Mouse (Mus musculus): ENCODE measurements around the gene Txnrd2. TPM values are rescaled to one million over a fixed set of nuclear protein-coding genes. Genes with fewer than 3 reads are reported as not detected.

The Txnrd2 gene
- polyA plus RNA-seq, 1 experiment from 2014 or later: 34.7 TPM

DNA sequence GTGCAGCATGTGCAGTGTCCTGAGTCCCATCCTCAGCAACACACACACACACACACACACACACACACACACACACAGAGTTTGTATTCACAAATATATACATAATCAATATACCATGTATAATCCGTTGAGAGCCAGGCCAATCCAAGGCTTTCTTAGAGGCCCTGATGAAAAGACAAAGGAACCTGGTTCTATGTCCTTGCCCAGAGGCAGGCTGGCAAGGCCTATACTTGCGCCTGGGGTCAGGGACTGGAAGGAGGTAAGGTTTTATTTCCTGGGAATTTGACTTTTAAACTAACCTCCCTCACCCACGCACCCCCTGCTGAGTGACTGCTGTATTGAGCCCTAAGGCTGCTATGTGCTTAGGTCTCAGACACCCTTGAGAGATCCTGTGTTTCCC is 5.6 kb upstream of the Txnrd2 start:
- Histone ChIP-seq H3K4me2 (ENCODE audit: low read length) (no peak overlapping the region), H3K27ac (replicated peaks in 1 of 2; ENCODE audit: control insufficient read depth in 1 of 2, insufficient read depth in 1 of 2, low read depth in 2 of 2, low read length in 2 of 2) (no peak overlapping the region), H3K4me3 (ENCODE audit: control insufficient read depth in 1 of 2, insufficient read depth in 1 of 2, low read depth in 1 of 2, low read length in 2 of 2) (no peak overlapping the region), H3K9me3 (ENCODE audit: control insufficient read depth, low read length) (no peaks in the 10 kb centered on the region), H3K27me3 (ENCODE audit: control insufficient read depth, insufficient read depth, low read length) (no peaks in the 10 kb centered on the region), H3K9ac (ENCODE audit: low read length) (no peak overlapping the region), H3K36me3 (ENCODE audit: control insufficient read depth, insufficient read depth, low read length) (peaks cover 54% of the 10 kb centered on the region), H3K4me1 (ENCODE audit: control insufficient read depth in 2 of 2, insufficient read depth in 2 of 2, low read length in 2 of 2) (peaks cover 15 to 34% of the 10 kb centered on the region in 2 experiments)
- 79% methylated on average over 3 of the region's 3 CpGs for WGBS
- no peak for ATAC-seq (ENCODE audit: insufficient number of reproducible peaks, insufficient read depth, low FRiP score, low read depth)

GRCm38 (mm10) chr16:18423203-18423914 is 2.8 kb upstream of the Txnrd2 start:
- ATAC-seq (ENCODE audit: insufficient number of reproducible peaks, insufficient read depth, low FRiP score, low read depth): no peak
- Histone ChIP-seq H3K27me3 (ENCODE audit: control insufficient read depth, insufficient read depth, low read length) (no peaks in the 10 kb centered on the region), H3K36me3 (ENCODE audit: control insufficient read depth, insufficient read depth, low read length) (peaks cover 49% of the 10 kb centered on the region), H3K27ac (replicated peaks in 1 of 2; ENCODE audit: control insufficient read depth in 1 of 2, insufficient read depth in 1 of 2, low read depth in 2 of 2, low read length in 2 of 2) (peak overlapping the region in 1 of 2 experiments; percentile 0; a peak in 1 of 4 replicates), H3K4me3 (ENCODE audit: control insufficient read depth in 1 of 2, insufficient read depth in 1 of 2, low read depth in 1 of 2, low read length in 2 of 2) (no peak overlapping the region), H3K4me1 (ENCODE audit: control insufficient read depth in 2 of 2, insufficient read depth in 2 of 2, low read length in 2 of 2) (peaks cover 16 to 39% of the 10 kb centered on the region in 2 experiments), H3K4me2 (ENCODE audit: low read length) (peak overlapping the region; percentile 16; the same call in 1 of the 2 replicates), H3K9me3 (ENCODE audit: control insufficient read depth, low read length) (no peaks in the 10 kb centered on the region), H3K9ac (ENCODE audit: low read length) (0 out of 2 replicates have a peak overlapping the region, but pooled peaks have one; percentile 17)
- WGBS: 73% methylated on average over 7 of the region's 7 CpGs

DNA sequence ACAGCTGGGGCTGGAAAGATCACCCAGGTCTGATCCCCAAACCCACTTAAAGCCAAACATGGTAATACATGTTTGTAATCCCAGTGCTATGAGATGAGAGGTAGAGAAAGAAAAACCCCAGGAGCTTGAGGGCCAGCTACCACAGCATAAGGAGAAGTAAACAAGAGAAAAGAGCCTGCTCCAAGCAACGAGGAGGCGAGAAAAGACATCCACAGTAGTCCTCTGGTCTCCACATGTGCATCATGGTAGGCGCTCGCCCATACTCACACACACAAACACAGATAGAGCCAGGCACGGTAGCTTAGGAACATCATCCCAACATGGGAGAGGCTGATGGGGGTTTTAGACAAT is 2.3 kb upstream of the Txnrd2 start:
- WGBS: 86% methylated on average over 5 of the region's 5 CpGs

GRCm38 (mm10) chr16:18424364-18425045 is 1.7 kb upstream of the Txnrd2 start:
- H3K36me3 ChIP-seq (ENCODE audit: control insufficient read depth, insufficient read depth, low read length): peaks cover 41% of the 10 kb centered on the region
- no peak overlapping the region; the same call in 1 of the 2 replicates for H3K9ac ChIP-seq (ENCODE audit: low read length)
- no peak overlapping the region for H3K4me3 ChIP-seq (ENCODE audit: control insufficient read depth in 1 of 2, insufficient read depth in 1 of 2, low read depth in 1 of 2, low read length in 2 of 2)
- no peak for ATAC-seq (ENCODE audit: insufficient number of reproducible peaks, insufficient read depth, low FRiP score, low read depth)
- 76% methylated on average over 11 of the region's 11 CpGs for WGBS
- H3K4me1 ChIP-seq (ENCODE audit: control insufficient read depth in 2 of 2, insufficient read depth in 2 of 2, low read length in 2 of 2): peaks cover 21 to 41% of the 10 kb centered on the region in 2 experiments
- H3K4me2 ChIP-seq (ENCODE audit: low read length): peak overlapping the region; percentile 95
- H3K27ac ChIP-seq (replicated peaks in 1 of 2; ENCODE audit: control insufficient read depth in 1 of 2, insufficient read depth in 1 of 2, low read depth in 2 of 2, low read length in 2 of 2): no peak overlapping the region
- H3K27me3 ChIP-seq (ENCODE audit: control insufficient read depth, insufficient read depth, low read length): no peaks in the 10 kb centered on the region
- H3K9me3 ChIP-seq (ENCODE audit: control insufficient read depth, low read length): no peaks in the 10 kb centered on the region

More for the DNA sequence above, 2.3 kb upstream of the Txnrd2 start:
- Histone ChIP-seq H3K9ac (ENCODE audit: low read length) (peak overlapping the region; percentile 17; the same call in 1 of the 2 replicates), H3K36me3 (ENCODE audit: control insufficient read depth, insufficient read depth, low read length) (peaks cover 45% of the 10 kb centered on the region), H3K4me2 (ENCODE audit: low read length) (peak overlapping the region; percentile 95; the same call in 1 of the 2 replicates), H3K9me3 (ENCODE audit: control insufficient read depth, low read length) (no peaks in the 10 kb centered on the region), H3K4me3 (ENCODE audit: control insufficient read depth in 1 of 2, insufficient read depth in 1 of 2, low read depth in 1 of 2, low read length in 2 of 2) (no peak overlapping the region), H3K27ac (replicated peaks in 1 of 2; ENCODE audit: control insufficient read depth in 1 of 2, insufficient read depth in 1 of 2, low read depth in 2 of 2, low read length in 2 of 2) (0 out of 4 replicates have a peak overlapping the region, but pooled peaks of 1 of the 2 experiments have one; percentile 22), H3K27me3 (ENCODE audit: control insufficient read depth, insufficient read depth, low read length) (no peaks in the 10 kb centered on the region), H3K4me1 (ENCODE audit: control insufficient read depth in 2 of 2, insufficient read depth in 2 of 2, low read length in 2 of 2) (peaks cover 20 to 42% of the 10 kb centered on the region in 2 experiments)
- no peak for ATAC-seq (ENCODE audit: insufficient number of reproducible peaks, insufficient read depth, low FRiP score, low read depth)

GRCm38 (mm10) chr16:18425475-18426214 is 539 bp upstream of the Txnrd2 start:
- no peaks in the 10 kb centered on the region for H3K9me3 ChIP-seq (ENCODE audit: control insufficient read depth, low read length)
- ATAC-seq (ENCODE audit: insufficient number of reproducible peaks, insufficient read depth, low FRiP score, low read depth): 0 out of 2 replicates have a peak, but pooled peaks have one; percentile 6
- peaks cover 21 to 34% of the 10 kb centered on the region in 2 experiments for H3K4me1 ChIP-seq (ENCODE audit: control insufficient read depth in 2 of 2, insufficient read depth in 2 of 2, low read length in 2 of 2)
- H3K9ac ChIP-seq (ENCODE audit: low read length): peak overlapping the region; percentile 92
- peak overlapping the region; percentile 95 for H3K4me2 ChIP-seq (ENCODE audit: low read length)
- 12% methylated on average over 10 of the region's 10 CpGs for WGBS
- peak overlapping the region; percentile 72 to 79 for H3K27ac ChIP-seq (replicated peaks in 1 of 2; ENCODE audit: control insufficient read depth in 1 of 2, insufficient read depth in 1 of 2, low read depth in 2 of 2, low read length in 2 of 2)
- H3K27me3 ChIP-seq (ENCODE audit: control insufficient read depth, insufficient read depth, low read length): no peaks in the 10 kb centered on the region
- H3K36me3 ChIP-seq (ENCODE audit: control insufficient read depth, insufficient read depth, low read length): peaks cover 30% of the 10 kb centered on the region
- H3K4me3 ChIP-seq (ENCODE audit: control insufficient read depth in 1 of 2, insufficient read depth in 1 of 2, low read depth in 1 of 2, low read length in 2 of 2): peak overlapping the region; percentile 78 to 84

- 61% methylated on average over 5 of the region's 5 CpGs for WGBS
These were observed 657 bp downstream of the Txnrd2 start, which contains the start of gene Comt for GRCm38 (mm10) chr16:18426802-18427280. Comt (minus strand) TSS chr16:18426852.

DNA sequence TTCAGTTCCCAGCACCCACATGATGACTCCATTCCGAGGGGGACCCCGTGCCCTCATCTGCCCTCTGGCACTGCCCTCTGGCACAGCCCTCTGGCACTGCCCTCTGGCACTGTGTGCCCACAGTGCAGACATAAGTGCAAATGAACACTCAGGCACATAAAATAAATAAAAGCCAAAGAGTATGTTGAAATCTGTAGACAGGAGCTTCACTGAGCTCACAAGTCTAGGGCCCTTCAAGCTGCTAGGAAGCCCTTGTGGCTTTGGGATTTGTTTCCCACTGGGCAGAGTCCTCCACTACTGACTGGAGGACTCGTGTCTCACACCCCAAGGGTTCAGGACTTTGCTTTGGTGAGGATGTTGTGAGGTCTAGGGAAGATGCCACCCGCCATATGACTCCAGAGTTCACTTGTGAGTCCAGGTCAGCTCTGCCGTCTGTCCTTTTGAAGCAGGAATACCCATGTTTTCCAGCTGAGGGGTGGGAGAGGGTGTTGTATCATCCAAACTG is 1.9 kb downstream of the Txnrd2 start:
- Histone ChIP-seq H3K27me3 (ENCODE audit: control insufficient read depth, insufficient read depth, low read length) (no peaks in the 10 kb centered on the region), H3K9me3 (ENCODE audit: control insufficient read depth, low read length) (no peaks in the 10 kb centered on the region), H3K9ac (ENCODE audit: low read length) (no peak overlapping the region), H3K4me2 (ENCODE audit: low read length) (no peak overlapping the region), H3K36me3 (ENCODE audit: control insufficient read depth, insufficient read depth, low read length) (0 out of 2 replicates have a peak, but pooled peaks cover 9% of the 10 kb centered on the region), H3K27ac (replicated peaks in 1 of 2; ENCODE audit: control insufficient read depth in 1 of 2, insufficient read depth in 1 of 2, low read depth in 2 of 2, low read length in 2 of 2) (no peak overlapping the region), H3K4me3 (ENCODE audit: control insufficient read depth in 1 of 2, insufficient read depth in 1 of 2, low read depth in 1 of 2, low read length in 2 of 2) (no peak overlapping the region), H3K4me1 (ENCODE audit: control insufficient read depth in 2 of 2, insufficient read depth in 2 of 2, low read length in 2 of 2) (peaks cover 21 to 34% of the 10 kb centered on the region in 2 experiments)
- 86% methylated on average over 5 of the region's 5 CpGs for WGBS
- ATAC-seq (ENCODE audit: insufficient number of reproducible peaks, insufficient read depth, low FRiP score, low read depth): no peak

More at GRCm38 (mm10) chr16:18426802-18427280, 657 bp downstream of the Txnrd2 start, which contains the start of gene Comt:
- peak within 1 kb of the TSS; percentile 95 for H3K4me2 ChIP-seq (ENCODE audit: low read length)
- no peaks in the 10 kb centered on the region for H3K27me3 ChIP-seq (ENCODE audit: control insufficient read depth, insufficient read depth, low read length)
- ATAC-seq (ENCODE audit: insufficient number of reproducible peaks, insufficient read depth, low FRiP score, low read depth): no peak
- H3K36me3 ChIP-seq (ENCODE audit: control insufficient read depth, insufficient read depth, low read length): peaks cover 19% of the 10 kb centered on the region
- H3K4me1 ChIP-seq (ENCODE audit: control insufficient read depth in 2 of 2, insufficient read depth in 2 of 2, low read length in 2 of 2): peaks cover 21 to 34% of the 10 kb centered on the region in 2 experiments
- no peaks in the 10 kb centered on the region for H3K9me3 ChIP-seq (ENCODE audit: control insufficient read depth, low read length)
- H3K9ac ChIP-seq (ENCODE audit: low read length): peak within 1 kb of the TSS; percentile 92
- H3K4me3 ChIP-seq (ENCODE audit: control insufficient read depth in 1 of 2, insufficient read depth in 1 of 2, low read depth in 1 of 2, low read length in 2 of 2): peak within 1 kb of the TSS; percentile 78 to 84
- H3K27ac ChIP-seq (replicated peaks in 1 of 2; ENCODE audit: control insufficient read depth in 1 of 2, insufficient read depth in 1 of 2, low read depth in 2 of 2, low read length in 2 of 2): peak within 1 kb of the TSS; percentile 72 to 79
